Mouse (Mus musculus) hindbrain, embryonic 16.5 days (tissue): ENCODE data around the gene Pdcd11. TPM values are rescaled to one million over a fixed set of nuclear protein-coding genes. Genes with fewer than 3 reads are reported as not detected.

Experiments used
- ATAC-seq: fragments of 200-750 bp; cut with Nextera tagmentation; 2 replicates; pipeline ENCODE4 v1.8.0; 2017; ENCODE audit warnings: moderate TSS enrichment, moderate library complexity
- H3K27ac ChIP-seq: fragments of 300-500 bp; sonication (generic); 2 replicates; pipeline ENCODE4 v1.5.1; 2014; ENCODE audit warnings: low read depth, mild to moderate bottlenecking, control low read depth, low read length, moderate library complexity
- H3K27me3 ChIP-seq: fragments of 300-500 bp; sonication (generic); replicated peaks from 2 replicates; pipeline ENCODE4 v1.6.1; 2014; ENCODE audit warnings: low read length; ENCODE audit not compliant: control insufficient read depth, insufficient read depth
- H3K36me3 ChIP-seq: fragments of 300-500 bp; sonication (generic); 2 replicates; pipeline ENCODE4 v1.6.1; 2014; ENCODE audit warnings: mild to moderate bottlenecking, low read length, moderate library complexity, mixed read lengths; ENCODE audit not compliant: control insufficient read depth, insufficient read depth
- H3K4me1 ChIP-seq: fragments of 300-500 bp; sonication (generic); 2 replicates; pipeline ENCODE4 v1.6.1; 2014; ENCODE audit warnings: low read depth, low read length; ENCODE audit not compliant: control insufficient read depth, insufficient read depth
- H3K4me2 ChIP-seq: fragments of 300-500 bp; sonication (generic); 2 replicates; pipeline ENCODE4 v1.6.1; 2014; ENCODE audit warnings: mild to moderate bottlenecking, low read length, control low read depth, moderate library complexity
- H3K4me3 ChIP-seq: fragments of 300-500 bp; sonication (generic); 2 replicates; pipeline ENCODE4 v1.5.1; 2014; ENCODE audit warnings: mild to moderate bottlenecking, low read length, control low read depth, moderate library complexity
- H3K9ac ChIP-seq: fragments of 300-500 bp; sonication (generic); 2 replicates; pipeline ENCODE4 v1.6.1; 2014; ENCODE audit warnings: low read depth, mild to moderate bottlenecking, control low read depth, low read length, moderate library complexity
- H3K9me3 ChIP-seq: fragments of 300-500 bp; sonication (generic); 2 replicates; pipeline ENCODE4 v1.6.1; 2014; ENCODE audit warnings: mild to moderate bottlenecking, low read length, moderate library complexity; ENCODE audit not compliant: control insufficient read depth
- WGBS: fragments of 180-500 bp; shearing (Covaris S2); extraction: QIAGEN DNeasy Blood & Tissue Kit; methylation state at CpG from one replicate; pipeline ENCODE4 v1.1.7; 2014; 5-methylcytosine and 5-hydroxymethylcytosine counted together
- polyA plus RNA-seq: library from polyadenylated mRNA; unstranded; fragments of >200 nt; fragmentation: Nextera tagmentation; extraction: Ambion mirVana; gene quantifications from 2 replicates; pipeline ENCODE4 v1.2.1, GENCODE M21; 2015

Gene Pdcd11
- polyA plus RNA-seq, 1 experiment from 2014 or later: 4.4 TPM

- 96% methylated on average over 7 of the region's 7 CpGs for WGBS
- ATAC-seq: no peak
- H3K36me3 ChIP-seq: no peaks in the 10 kb centered on the region
Observed at GRCm38 (mm10) chr19:47153767-47154166, 63.2 kb downstream of the Pdcd11 start.

DNA sequence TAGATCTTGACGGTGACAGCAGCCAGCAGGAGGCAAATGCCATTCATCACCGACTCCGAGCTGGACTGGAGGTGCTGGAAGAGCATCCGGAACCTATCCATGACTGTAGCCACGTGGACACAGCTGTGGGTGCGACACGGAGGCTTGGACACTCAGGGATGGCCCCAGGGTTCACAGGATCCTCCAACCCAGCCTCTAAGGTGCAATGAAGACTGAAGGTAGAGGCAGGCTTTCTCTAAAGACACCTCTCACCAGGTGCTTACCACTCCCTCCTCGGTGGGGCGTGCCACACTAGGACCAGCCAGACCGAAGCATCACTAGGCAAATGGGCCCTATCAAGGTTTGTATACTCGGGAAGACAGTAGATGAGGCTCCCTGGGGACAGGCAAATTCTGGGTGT is 67.1 kb downstream of the Pdcd11 start, which contains the start of gene Calhm3:
TSS of gene Calhm3 (minus strand) at position 101 of the 400 bp plus-strand sequence.
- Histone ChIP-seq H3K36me3 (no peaks in the 10 kb centered on the region), H3K27ac (no peak within 1 kb of the TSS), H3K9me3 (no peaks in the 10 kb centered on the region), H3K4me3 (no peak within 1 kb of the TSS), H3K9ac (no peak within 1 kb of the TSS), H3K4me1 (no peaks in the 10 kb centered on the region), H3K4me2 (no peak within 1 kb of the TSS), H3K27me3 (no peaks in the 10 kb centered on the region)
- 83% methylated on average over 11 of the region's 11 CpGs for WGBS
- ATAC-seq: no peak

More at GRCm38 (mm10) chr19:47153767-47154166, 63.2 kb downstream of the Pdcd11 start:
- no peaks in the 10 kb centered on the region for H3K27me3 ChIP-seq
- no peak overlapping the region for H3K4me2 ChIP-seq
- H3K9me3 ChIP-seq: no peaks in the 10 kb centered on the region
- no peak overlapping the region for H3K9ac ChIP-seq
- no peak overlapping the region for H3K4me3 ChIP-seq
- no peaks in the 10 kb centered on the region for H3K4me1 ChIP-seq
- H3K27ac ChIP-seq: no peak overlapping the region

DNA sequence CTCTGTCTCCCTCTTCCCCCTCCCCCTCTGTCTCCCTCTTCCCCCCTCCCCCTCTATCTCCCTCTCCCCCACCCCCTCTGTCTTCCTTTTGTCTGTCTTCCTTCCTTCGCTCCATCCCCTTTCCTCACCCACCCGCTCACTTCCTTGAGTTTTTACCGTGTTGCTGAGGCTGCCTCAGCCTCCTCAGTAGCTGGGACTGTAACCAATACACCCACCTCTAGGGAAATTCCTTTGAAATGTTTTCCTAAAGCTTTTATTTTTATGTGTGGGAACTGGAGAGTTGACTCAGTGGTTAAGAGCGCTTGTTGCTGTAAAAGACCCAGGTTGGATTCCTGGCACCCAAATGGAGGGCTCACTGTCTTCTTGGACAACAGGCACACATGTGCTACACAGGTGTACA is 71.1 kb downstream of the Pdcd11 start:
- H3K9ac ChIP-seq: no peak overlapping the region
- no peak overlapping the region for H3K27ac ChIP-seq
- no peaks in the 10 kb centered on the region; the same call in 1 of the 2 replicates for H3K9me3 ChIP-seq
- ATAC-seq: no peak
- 64% methylated on average over 4 of the region's 4 CpGs for WGBS
- no peaks in the 10 kb centered on the region for H3K4me1 ChIP-seq
- no peaks in the 10 kb centered on the region for H3K27me3 ChIP-seq
- H3K4me3 ChIP-seq: no peak overlapping the region
- no peaks in the 10 kb centered on the region for H3K36me3 ChIP-seq
- no peak overlapping the region for H3K4me2 ChIP-seq

DNA sequence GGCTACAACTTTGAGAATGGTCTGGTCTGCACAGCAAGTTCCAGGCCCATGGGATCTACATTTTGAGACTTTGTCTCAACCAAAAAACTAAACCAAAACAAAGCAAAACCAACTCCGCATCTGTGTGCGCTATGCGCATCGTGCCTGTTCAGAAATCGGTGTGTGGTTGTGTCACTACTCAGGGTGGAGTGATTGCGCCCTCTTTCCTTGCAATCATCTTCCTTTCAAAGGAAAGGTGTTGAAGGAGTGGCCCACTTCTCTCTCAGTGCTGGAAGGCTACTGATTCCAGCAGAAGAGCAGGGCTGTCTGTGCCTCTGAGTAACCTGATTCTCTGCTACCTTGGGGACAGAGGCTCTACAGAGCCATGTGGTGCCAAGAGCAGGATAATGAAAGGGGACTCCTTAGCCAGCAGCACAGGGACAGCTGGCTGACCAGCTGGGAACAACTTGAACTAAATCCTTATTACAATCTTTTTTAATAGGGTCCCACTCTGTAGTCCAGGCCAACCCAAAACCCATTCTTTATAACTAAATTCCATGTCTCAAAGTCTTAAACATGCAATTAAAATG is 72.7 kb downstream of the Pdcd11 start:
- no peaks in the 10 kb centered on the region for H3K36me3 ChIP-seq
- H3K4me1 ChIP-seq: no peaks in the 10 kb centered on the region
- H3K9ac ChIP-seq: no peak overlapping the region
- no peak for ATAC-seq
- WGBS: 95% methylated on average over 6 of the region's 6 CpGs
- no peak overlapping the region for H3K27ac ChIP-seq
- H3K4me2 ChIP-seq: no peak overlapping the region
- H3K9me3 ChIP-seq: no peaks in the 10 kb centered on the region; the same call in 1 of the 2 replicates
- no peaks in the 10 kb centered on the region for H3K27me3 ChIP-seq
- H3K4me3 ChIP-seq: no peak overlapping the region

- Histone ChIP-seq H3K9me3 (no peaks in the 10 kb centered on the region; the same call in 1 of the 2 replicates), H3K4me3 (no peak overlapping the region), H3K9ac (no peak overlapping the region), H3K4me2 (no peak overlapping the region), H3K27me3 (no peaks in the 10 kb centered on the region), H3K4me1 (no peaks in the 10 kb centered on the region), H3K27ac (no peak overlapping the region), H3K36me3 (no peaks in the 10 kb centered on the region)
- 9% methylated on average over 3 of the region's 3 CpGs for WGBS
- ATAC-seq: no peak
Observed at GRCm38 (mm10) chr19:47166758-47167157, 76.2 kb downstream of the Pdcd11 start.

DNA sequence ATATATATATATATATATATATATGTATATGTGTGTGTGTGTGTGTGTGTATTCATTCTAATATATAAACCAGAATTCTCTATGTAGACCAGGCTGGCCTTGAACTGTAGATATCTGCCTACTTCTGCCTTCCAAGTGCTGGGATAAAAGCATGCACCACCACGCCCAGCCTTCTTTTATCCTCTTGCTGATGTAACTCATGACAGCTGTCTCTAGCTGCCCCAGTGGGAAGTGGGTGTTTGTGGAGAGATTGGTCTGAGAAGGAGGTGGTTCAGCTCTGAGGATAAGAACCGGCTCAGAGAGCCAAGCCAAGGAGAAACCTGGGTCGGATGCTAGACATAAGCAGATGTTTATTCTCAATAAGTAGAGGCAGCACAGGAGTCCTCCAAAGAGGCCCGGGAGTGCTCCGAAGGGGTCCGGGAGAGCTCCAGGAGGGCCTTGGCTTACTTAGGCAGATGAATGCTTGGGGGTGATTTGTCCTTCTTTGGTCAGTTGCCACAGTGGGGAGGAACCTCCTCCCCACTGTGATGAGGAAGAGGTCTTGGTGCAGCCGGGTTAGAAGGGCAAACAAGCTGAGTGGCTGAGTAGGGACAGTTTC is 77.1 kb downstream of the Pdcd11 start:
- ATAC-seq: no peak
- 62% methylated on average over 7 of the region's 7 CpGs for WGBS
- no peak overlapping the region for H3K27ac ChIP-seq

GRCm38 (mm10) chr19:47168223-47168622 is 77.7 kb downstream of the Pdcd11 start:
- H3K27me3 ChIP-seq: no peaks in the 10 kb centered on the region; the same call in 1 of the 2 replicates
- H3K4me1 ChIP-seq: no peaks in the 10 kb centered on the region
- peak overlapping the region; percentile 40 for H3K4me2 ChIP-seq
- no peak overlapping the region for H3K9ac ChIP-seq
- no peak overlapping the region for H3K4me3 ChIP-seq
- no peak overlapping the region for H3K27ac ChIP-seq
- 9% methylated on average over 13 of the region's 13 CpGs for WGBS
- no peak for ATAC-seq
- no peaks in the 10 kb centered on the region for H3K36me3 ChIP-seq
- H3K9me3 ChIP-seq: no peaks in the 10 kb centered on the region; the same call in 1 of the 2 replicates

More for the DNA sequence above, 77.1 kb downstream of the Pdcd11 start:
- Histone ChIP-seq H3K4me2 (no peak overlapping the region), H3K4me1 (no peaks in the 10 kb centered on the region), H3K9me3 (no peaks in the 10 kb centered on the region; the same call in 1 of the 2 replicates), H3K4me3 (no peak overlapping the region), H3K27me3 (no peaks in the 10 kb centered on the region; the same call in 1 of the 2 replicates), H3K36me3 (no peaks in the 10 kb centered on the region), H3K9ac (no peak overlapping the region)

- Histone ChIP-seq H3K9me3 (no peaks in the 10 kb centered on the region; the same call in 1 of the 2 replicates), H3K27me3 (no peaks in the 10 kb centered on the region; the same call in 1 of the 2 replicates), H3K4me1 (no peaks in the 10 kb centered on the region), H3K4me3 (no peak overlapping the region), H3K36me3 (no peaks in the 10 kb centered on the region), H3K27ac (no peak overlapping the region), H3K9ac (no peak overlapping the region), H3K4me2 (peak overlapping the region; percentile 40; the same call in 1 of the 2 replicates)
- 26% methylated on average over 11 of the region's 11 CpGs for WGBS
- ATAC-seq: peak; percentile 50; the same call in 1 of the 2 replicates
Observed at GRCm38 (mm10) chr19:47168793-47169412, 78.3 kb downstream of the Pdcd11 start.

- no peak overlapping the region for H3K4me2 ChIP-seq
- H3K9ac ChIP-seq: no peak overlapping the region
- no peaks in the 10 kb centered on the region; the same call in 1 of the 2 replicates for H3K27me3 ChIP-seq
- no peak for ATAC-seq
- no peak overlapping the region for H3K27ac ChIP-seq
- H3K4me1 ChIP-seq: peaks cover 2% of the 10 kb centered on the region; the same call in 1 of the 2 replicates
- 62% methylated on average over 3 of the region's 3 CpGs for WGBS
- H3K36me3 ChIP-seq: no peaks in the 10 kb centered on the region
- no peak overlapping the region for H3K4me3 ChIP-seq
- H3K9me3 ChIP-seq: no peaks in the 10 kb centered on the region
Observed at GRCm38 (mm10) chr19:47174515-47174914, 83.9 kb downstream of the Pdcd11 start.
